Mouse (Mus musculus) stomach, embryonic 16.5 days (tissue): ENCODE measurements around the gene Enox1. TPM values are rescaled to one million over a fixed set of nuclear protein-coding genes. Genes with fewer than 3 reads are reported as not detected.
"Not testable (repeated sequence)": the region's sequence is repeated elsewhere in the genome, so short reads cannot be mapped to it uniquely, and the experiment has no call there.

Experiments
- ATAC-seq: fragments of 200-750 bp; cut with Nextera tagmentation; 2 replicates; pipeline ENCODE4 v1.8.0; 2017; ENCODE audit warnings: moderate number of reproducible peaks, moderate TSS enrichment; ENCODE audit not compliant: insufficient read depth, low FRiP score
- H3K27ac ChIP-seq: fragments of 300-500 bp; sonication (generic); 2 replicates; pipeline ENCODE4 v1.5.1; 2014; ENCODE audit warnings: low read length
- H3K27me3 ChIP-seq: fragments of 300-500 bp; sonication (generic); 2 replicates; pipeline ENCODE4 v1.6.1; 2014; ENCODE audit warnings: low read length, control low read depth, mixed read lengths; ENCODE audit not compliant: control insufficient read depth, insufficient read depth
- H3K36me3 ChIP-seq: fragments of 300-500 bp; sonication (generic); 2 replicates; pipeline ENCODE4 v1.6.1; 2014; ENCODE audit warnings: low read length; ENCODE audit not compliant: control insufficient read depth, insufficient read depth
- H3K4me1 ChIP-seq: fragments of 300-500 bp; sonication (generic); 2 replicates; pipeline ENCODE4 v1.6.1; 2014; ENCODE audit warnings: low read length, control low read depth, mixed read lengths; ENCODE audit not compliant: control insufficient read depth, insufficient read depth
- H3K4me2 ChIP-seq: fragments of 300-500 bp; sonication (generic); 2 replicates; pipeline ENCODE4 v1.6.1; 2014; ENCODE audit warnings: low read depth, low read length, mixed read lengths
- H3K4me3 ChIP-seq: fragments of 300-500 bp; sonication (generic); replicated peaks from 2 replicates; pipeline ENCODE4 v1.5.1; 2014; ENCODE audit warnings: mild to moderate bottlenecking, low read length
- H3K9ac ChIP-seq: fragments of 300-500 bp; sonication (generic); 2 replicates; pipeline ENCODE4 v1.6.1; 2014; ENCODE audit warnings: low read length
- H3K9me3 ChIP-seq: fragments of 300-500 bp; sonication (generic); replicated peaks from 2 replicates; pipeline ENCODE4 v1.6.1; 2016; ENCODE audit warnings: low read length, control low read depth; ENCODE audit not compliant: control insufficient read depth
- WGBS: fragments of 180-500 bp; shearing (Covaris S2); extraction: QIAGEN DNeasy Blood & Tissue Kit; methylation state at CpG from one replicate; pipeline ENCODE4 v1.1.7; 2014; 5-methylcytosine and 5-hydroxymethylcytosine counted together
- polyA plus RNA-seq: library from polyadenylated mRNA; unstranded; fragments of >200 nt; fragmentation: Nextera tagmentation; extraction: Ambion mirVana; gene quantifications from 2 replicates; pipeline ENCODE4 v1.2.1, GENCODE M21; 2015

Enox1 gene
- polyA plus RNA-seq: 5.1 and 6.6 TPM in 2 replicates

DNA sequence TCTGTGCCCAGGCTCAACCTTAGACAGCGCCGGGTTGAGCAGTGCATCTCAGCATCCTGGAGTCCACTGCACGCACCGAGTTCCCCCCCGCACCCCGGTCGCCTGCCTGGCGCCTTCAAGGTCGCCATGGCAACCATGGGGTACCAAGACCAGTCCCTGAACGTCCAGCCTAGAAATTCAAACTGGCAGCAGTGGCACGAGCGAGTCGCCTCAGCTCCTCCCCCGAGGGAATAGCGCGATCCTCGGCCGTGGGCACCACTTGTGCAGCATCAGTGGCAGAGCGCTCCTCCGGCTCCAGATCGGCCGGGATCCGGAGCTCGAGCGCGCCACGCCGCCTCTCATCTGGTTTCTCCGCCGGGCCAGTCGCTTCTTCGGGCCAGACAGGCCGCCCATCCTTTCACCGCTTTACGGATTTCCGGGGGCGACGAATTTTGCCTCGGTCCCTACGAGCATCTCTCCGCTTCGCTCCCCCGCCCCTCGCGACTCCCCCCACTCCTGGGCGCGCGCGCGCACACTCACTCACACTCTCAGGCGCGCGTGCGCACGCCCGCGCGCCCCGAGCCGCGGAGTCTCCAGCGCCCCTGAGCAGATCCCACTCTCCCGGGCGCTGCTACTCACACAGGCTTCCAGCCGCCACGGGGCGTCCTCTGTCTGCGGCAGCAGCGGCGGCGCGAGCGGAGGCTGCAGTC, at the start of gene Enox1:
Gene Enox1 (plus strand): TSS at position 542 of the 689 bp plus-strand sequence.
- peak within 1 kb of the TSS; percentile 33 for H3K27ac ChIP-seq
- H3K9ac ChIP-seq: peak within 1 kb of the TSS; percentile 77
- H3K4me1 ChIP-seq: no peaks in the 10 kb centered on the region
- H3K36me3 ChIP-seq: no peaks in the 10 kb centered on the region
- 1% methylated on average over 73 of the region's 73 CpGs for WGBS
- peak; percentile 87 for ATAC-seq
- H3K4me3 ChIP-seq: peak within 1 kb of the TSS; percentile 65
- peak within 1 kb of the TSS; percentile 90 for H3K4me2 ChIP-seq
- H3K9me3 ChIP-seq: no peaks in the 10 kb centered on the region
- H3K27me3 ChIP-seq: peaks cover 36% of the 10 kb centered on the region

DNA sequence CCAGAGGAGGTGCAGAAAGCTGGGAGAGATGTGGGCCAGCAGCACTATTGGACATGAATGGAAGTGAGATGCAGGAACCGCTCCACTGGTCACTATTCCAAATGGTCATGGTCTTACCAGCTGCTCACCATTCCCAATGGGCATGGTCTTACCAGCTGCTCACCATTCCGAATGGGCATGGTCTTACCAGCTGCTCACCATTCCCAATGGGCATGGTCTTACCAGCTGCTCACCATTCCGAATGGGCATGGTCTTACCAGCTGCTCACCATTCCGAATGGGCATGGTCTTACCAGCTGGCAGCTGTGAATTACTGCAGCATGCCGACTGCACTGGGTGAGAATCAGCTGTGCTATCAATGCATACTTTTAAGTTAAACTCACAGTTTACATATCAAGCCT, 45.9 kb upstream of the Enox1 start:
- not testable (repeated sequence) for H3K4me1 ChIP-seq, H3K36me3 ChIP-seq, H3K9me3 ChIP-seq, H3K4me3 ChIP-seq, H3K9ac ChIP-seq, ATAC-seq, H3K27me3 ChIP-seq, H3K4me2 ChIP-seq, H3K27ac ChIP-seq
- WGBS: 84% methylated on average over 5 of the region's 5 CpGs

DNA sequence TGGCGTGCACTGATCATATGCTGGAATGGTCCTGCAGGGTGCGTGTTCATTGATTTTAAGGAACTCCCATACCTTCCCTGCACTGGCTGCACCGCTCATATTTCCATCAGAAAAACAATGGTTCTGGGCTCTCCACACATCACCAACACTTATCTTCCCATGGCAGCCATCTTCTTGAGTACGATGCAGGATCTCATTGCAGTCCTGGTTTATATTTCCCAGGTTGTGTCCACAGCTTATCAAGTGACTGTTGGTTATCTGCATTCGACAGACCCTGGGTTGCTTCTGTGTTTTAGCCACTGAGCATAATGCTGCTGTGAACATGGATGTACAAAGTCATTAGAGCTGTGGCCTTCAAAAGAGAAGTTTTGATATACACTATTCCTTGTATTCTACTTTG, 26.0 kb upstream of the Enox1 start:
- Histone ChIP-seq H3K4me3 (no peak overlapping the region), H3K4me2 (no peak overlapping the region), H3K27ac (no peak overlapping the region), H3K27me3 (no peaks in the 10 kb centered on the region), H3K36me3 (no peaks in the 10 kb centered on the region), H3K9me3 (no peaks in the 10 kb centered on the region), H3K9ac (no peak overlapping the region), H3K4me1 (no peaks in the 10 kb centered on the region)
- WGBS: 93% methylated on average over 5 of the region's 5 CpGs
- no peak for ATAC-seq

DNA sequence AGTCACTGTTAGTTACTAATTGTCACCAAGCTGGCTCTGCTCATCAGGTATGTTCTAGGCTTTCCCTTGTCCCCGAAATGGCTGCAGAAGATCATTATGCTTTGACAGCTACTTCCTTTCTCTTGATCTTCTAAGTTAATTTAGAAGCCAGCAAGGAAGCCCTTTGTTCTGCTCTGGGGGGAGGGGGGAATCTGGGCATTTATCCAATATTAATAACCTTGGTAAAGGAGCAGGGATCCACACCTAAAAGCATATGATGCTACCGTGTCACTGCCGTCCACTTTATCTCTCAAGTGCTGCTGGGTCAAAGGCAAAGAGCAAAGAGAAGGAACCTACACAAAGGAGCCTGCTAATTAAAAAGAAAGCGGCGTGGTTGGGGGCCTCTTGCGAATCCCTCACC, 19.6 kb upstream of the Enox1 start:
- Histone ChIP-seq H3K9me3 (no peaks in the 10 kb centered on the region), H3K27me3 (peaks cover 2% of the 10 kb centered on the region; the same call in 1 of the 2 replicates), H3K9ac (no peak overlapping the region), H3K36me3 (no peaks in the 10 kb centered on the region), H3K27ac (no peak overlapping the region), H3K4me1 (no peaks in the 10 kb centered on the region), H3K4me3 (no peak overlapping the region), H3K4me2 (no peak overlapping the region)
- no peak for ATAC-seq
- WGBS: 51% methylated on average over 6 of the region's 6 CpGs

DNA sequence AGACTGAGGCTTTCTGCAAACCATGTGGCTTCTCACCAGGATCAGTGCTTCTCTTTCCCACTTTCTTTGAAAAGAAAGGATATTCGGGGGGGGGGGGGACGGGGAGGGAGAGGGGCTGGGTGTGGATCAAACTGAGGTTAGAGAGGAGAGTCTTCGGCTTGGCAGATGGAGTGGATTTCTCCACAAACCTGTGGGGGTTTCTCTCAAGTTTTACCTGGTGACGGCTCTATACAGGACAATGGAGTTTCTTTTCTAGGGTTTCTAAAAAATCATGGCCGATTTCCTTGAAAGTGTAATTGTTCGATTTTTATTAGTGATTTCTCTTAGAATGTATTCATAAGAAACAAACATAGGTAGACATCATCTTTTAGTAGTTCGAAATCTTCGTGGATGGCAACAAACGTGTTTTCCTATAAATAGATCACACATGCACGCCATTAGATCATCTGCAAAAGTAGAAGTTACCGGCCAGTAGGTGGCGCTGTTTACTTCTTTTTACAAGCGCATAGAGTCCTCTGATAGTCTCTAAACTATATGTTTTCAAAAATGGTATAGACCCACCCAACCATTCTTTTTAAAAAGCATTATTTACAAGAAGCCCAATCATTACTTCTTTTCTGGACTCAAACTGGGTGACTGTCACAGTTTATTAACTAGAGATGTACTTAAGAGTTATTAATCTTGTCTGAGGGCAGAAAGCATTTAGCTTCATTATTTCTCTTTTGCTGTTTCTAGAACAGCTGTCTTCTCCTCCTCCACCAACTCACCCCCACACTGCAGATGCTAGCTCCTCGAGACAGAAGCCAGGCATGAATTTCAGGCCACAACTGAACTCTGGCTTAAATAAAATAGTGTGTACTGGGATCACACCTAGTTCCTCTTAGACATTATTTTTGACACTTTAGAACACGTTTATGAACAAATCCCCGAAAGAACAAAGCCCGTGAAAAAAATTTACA, 15.0 kb upstream of the Enox1 start:
- no peak for ATAC-seq
- 24% methylated on average over 17 of the region's 17 CpGs for WGBS
- no peaks in the 10 kb centered on the region for H3K36me3 ChIP-seq
- no peaks in the 10 kb centered on the region for H3K4me1 ChIP-seq
- no peak overlapping the region for H3K9ac ChIP-seq
- no peaks in the 10 kb centered on the region for H3K9me3 ChIP-seq
- H3K27ac ChIP-seq: no peak overlapping the region
- H3K4me2 ChIP-seq: peak overlapping the region; percentile 1; the same call in 1 of the 2 replicates
- H3K27me3 ChIP-seq: peaks cover 2% of the 10 kb centered on the region; the same call in 1 of the 2 replicates
- H3K4me3 ChIP-seq: no peak overlapping the region

DNA sequence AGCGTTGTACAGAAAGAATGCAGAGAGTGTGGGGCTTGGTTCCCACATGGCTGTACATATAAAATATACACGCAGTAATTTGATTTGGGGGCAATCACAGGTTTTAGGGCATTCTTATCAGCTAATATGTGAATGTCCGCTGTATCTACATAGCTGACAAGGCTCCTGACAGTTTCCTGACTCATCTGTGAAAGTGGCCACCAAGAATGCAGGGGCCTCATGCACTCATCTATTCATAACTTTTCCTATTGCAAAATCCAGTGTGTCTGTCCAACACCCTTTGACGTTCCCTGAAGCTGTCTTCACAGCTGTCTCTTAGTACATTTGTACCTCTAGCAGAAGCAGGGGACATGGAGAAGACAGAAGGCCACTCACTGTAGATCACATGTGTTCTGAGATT, 11.5 kb upstream of the Enox1 start:
- peaks cover under 1% of the 10 kb centered on the region; the same call in 1 of the 2 replicates for H3K27me3 ChIP-seq
- no peaks in the 10 kb centered on the region for H3K4me1 ChIP-seq
- H3K9me3 ChIP-seq: 0 out of 2 replicates have a peak, but pooled peaks cover 4% of the 10 kb centered on the region
- no peak for ATAC-seq
- no peak overlapping the region for H3K27ac ChIP-seq
- 74% methylated on average over 4 of the region's 4 CpGs for WGBS
- no peak overlapping the region for H3K9ac ChIP-seq
- H3K36me3 ChIP-seq: no peaks in the 10 kb centered on the region
- H3K4me2 ChIP-seq: no peak overlapping the region
- H3K4me3 ChIP-seq: no peak overlapping the region

DNA sequence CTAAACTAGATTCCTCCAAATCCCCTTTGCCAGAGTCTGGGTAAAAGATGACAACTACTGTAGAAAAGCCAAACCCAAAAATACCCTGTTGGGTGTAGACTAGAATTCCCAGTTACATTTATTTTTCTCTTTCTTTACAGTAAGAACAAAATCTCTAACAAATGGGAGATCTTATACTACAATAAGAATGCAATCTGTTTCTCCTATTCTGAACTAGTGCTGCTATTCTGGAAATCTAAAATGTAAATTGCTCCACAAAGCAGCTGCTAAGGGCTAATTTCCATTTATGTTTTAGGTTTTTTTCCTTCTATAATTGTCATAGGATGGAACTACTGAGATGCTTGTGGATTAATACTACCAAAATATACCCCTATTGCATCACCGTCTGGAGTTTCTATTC, 8.9 kb upstream of the Enox1 start:
- H3K27me3 ChIP-seq: no peaks in the 10 kb centered on the region
- H3K9me3 ChIP-seq: 0 out of 2 replicates have a peak, but pooled peaks cover 4% of the 10 kb centered on the region
- no peak overlapping the region for H3K4me3 ChIP-seq
- no peaks in the 10 kb centered on the region for H3K4me1 ChIP-seq
- H3K27ac ChIP-seq: no peak overlapping the region
- H3K9ac ChIP-seq: no peak overlapping the region
- no peak for ATAC-seq
- no peaks in the 10 kb centered on the region for H3K36me3 ChIP-seq
- 95% methylated on average over 1 of the region's 1 CpGs for WGBS
- H3K4me2 ChIP-seq: no peak overlapping the region

DNA sequence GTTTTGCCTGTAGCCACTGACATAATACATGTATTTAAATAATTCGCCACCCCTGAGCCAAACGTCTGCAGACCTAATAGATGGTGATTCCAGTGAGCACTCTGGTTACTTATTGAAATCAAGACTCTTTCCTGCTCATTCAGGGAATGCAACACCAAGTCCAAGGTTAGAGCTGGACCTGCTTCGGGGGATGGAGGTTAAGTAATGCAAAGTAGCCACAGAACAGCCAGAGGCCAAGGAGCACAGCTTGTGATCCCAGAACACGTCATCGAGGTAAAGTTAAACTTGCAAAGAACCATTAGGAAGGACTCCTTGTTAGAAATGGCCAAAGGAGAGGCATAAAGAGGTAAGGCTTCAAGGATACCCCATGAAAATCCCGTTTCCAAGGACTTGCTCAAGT, 6.0 kb upstream of the Enox1 start:
- 74% methylated on average over 6 of the region's 6 CpGs for WGBS
- Histone ChIP-seq H3K4me3 (no peak overlapping the region), H3K9ac (no peak overlapping the region), H3K36me3 (no peaks in the 10 kb centered on the region), H3K4me1 (no peaks in the 10 kb centered on the region), H3K27ac (no peak overlapping the region), H3K9me3 (0 out of 2 replicates have a peak, but pooled peaks cover 4% of the 10 kb centered on the region), H3K27me3 (peaks cover 12% of the 10 kb centered on the region), H3K4me2 (no peak overlapping the region)
- no peak for ATAC-seq

DNA sequence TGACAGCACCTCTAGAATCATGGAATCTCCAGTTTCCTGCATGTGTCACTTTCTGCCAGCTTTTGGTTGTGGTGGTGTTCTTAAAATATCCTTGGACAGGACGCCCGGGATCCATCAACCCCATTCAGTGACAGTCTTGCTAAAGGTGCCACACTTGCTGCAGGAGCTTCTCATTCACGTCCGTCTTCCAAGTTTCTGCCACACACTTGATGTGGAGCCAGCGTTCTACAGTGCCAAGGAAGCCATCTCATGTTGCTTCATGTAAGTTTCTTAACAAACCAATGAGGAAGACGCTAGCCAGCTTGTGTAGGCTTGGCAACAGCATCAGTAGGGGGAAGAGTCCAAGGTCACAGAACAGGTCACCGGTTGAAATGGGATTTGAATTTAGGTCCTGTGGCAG, 5.1 kb upstream of the Enox1 start:
- no peak overlapping the region for H3K9ac ChIP-seq
- 0 out of 2 replicates have a peak, but pooled peaks cover 4% of the 10 kb centered on the region for H3K9me3 ChIP-seq
- H3K4me1 ChIP-seq: no peaks in the 10 kb centered on the region
- 87% methylated on average over 7 of the region's 7 CpGs for WGBS
- H3K27ac ChIP-seq: no peak overlapping the region
- no peak overlapping the region for H3K4me3 ChIP-seq
- peaks cover 20% of the 10 kb centered on the region for H3K27me3 ChIP-seq
- no peak overlapping the region for H3K4me2 ChIP-seq
- no peak for ATAC-seq
- H3K36me3 ChIP-seq: no peaks in the 10 kb centered on the region
